In the genomic region with DNA sequence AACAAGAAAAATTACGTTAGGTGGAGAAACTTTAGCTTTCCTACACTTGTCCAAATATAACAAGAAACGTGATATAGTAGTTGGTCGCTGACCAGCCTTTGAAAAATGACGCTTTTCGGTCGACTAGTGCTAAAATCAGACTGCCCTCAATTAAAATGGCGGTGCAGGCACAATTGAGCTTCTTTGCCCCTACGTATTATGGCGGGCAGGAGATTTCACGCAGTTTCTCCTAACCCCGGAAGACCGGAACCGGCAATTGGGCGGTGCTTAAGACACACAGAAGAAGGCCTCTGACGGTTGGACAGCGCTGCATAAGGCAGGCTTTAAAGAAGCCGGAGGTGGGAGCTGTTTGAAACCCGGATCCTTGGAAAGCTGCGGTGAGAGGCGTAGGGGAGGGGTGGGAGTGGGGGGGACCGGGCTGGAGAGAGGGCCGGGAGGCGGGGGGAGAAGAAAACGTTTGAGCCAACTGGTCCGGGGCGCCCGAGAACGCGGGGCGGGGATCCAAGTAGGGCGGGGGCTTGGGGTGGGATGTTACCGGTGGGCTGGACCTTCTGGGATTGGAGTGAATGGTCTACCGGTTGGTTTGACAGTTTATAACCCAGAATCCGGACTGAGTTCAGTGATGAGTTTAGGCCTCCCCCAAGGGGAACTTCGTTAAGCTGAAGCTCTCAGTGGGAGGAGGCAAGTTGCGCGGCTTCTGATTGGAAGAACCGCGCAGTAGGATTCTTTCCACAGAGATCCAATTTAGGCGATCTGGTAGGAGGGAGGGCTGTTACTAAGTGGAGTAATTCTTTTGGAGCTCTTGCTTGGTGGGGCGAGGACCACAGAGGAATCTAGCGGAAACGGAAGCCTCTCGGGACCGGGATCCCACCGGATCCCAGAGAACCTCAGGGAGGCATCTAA, we compare ENCODE assay signal across 8 mouse cellular contexts. TPM values are rescaled to one million over a fixed set of nuclear protein-coding genes. Genes with fewer than 3 reads are reported as not detected.
DNase-seq lines count a peak whose midpoint lies in the region; ATAC-seq and TF ChIP-seq lines count a peak whose summit lies in the region.

No protein-coding gene starts in this region.

- peak overlapping the region; percentile 89 for H3ac ChIP-seq in C2C12 (ENCODE audit: control insufficient read depth, insufficient read length, low read depth)
- peak overlapping the region; percentile 64 for H3ac ChIP-seq in myocyte (ENCODE audit: control insufficient read depth, insufficient read length)

- peaks cover 47% of the 10 kb centered on the region for H3K4me1 ChIP-seq in erythroblast, embryonic 14.5 days (ENCODE audit: control insufficient read depth)
- peaks cover 5% of the 10 kb centered on the region for H3K4me1 ChIP-seq in heart, embryonic 11.5 days (ENCODE audit: control insufficient read depth, insufficient read depth, low read length)
- H3K4me1 ChIP-seq in kidney, embryonic 16.5 days (ENCODE audit: insufficient read depth, low read length) = peaks cover 15% of the 10 kb centered on the region
- peaks cover 15% of the 10 kb centered on the region for H3K4me1 ChIP-seq in liver, adult 2 months (ENCODE audit: control insufficient read depth, insufficient read depth, low read length)

- H3K9me3 ChIP-seq in erythroblast, embryonic 14.5 days (ENCODE audit: control insufficient read depth, low read length) = peaks cover 6% of the 10 kb centered on the region
- H3K9me3 ChIP-seq in heart, embryonic 11.5 days (replicated peaks; ENCODE audit: control insufficient read depth, low read length) = no peaks in the 10 kb centered on the region
- peaks cover 3% of the 10 kb centered on the region; the same call in 1 of the 2 replicates for H3K9me3 ChIP-seq in kidney, embryonic 16.5 days (ENCODE audit: low read length)

- peak overlapping the region; percentile 97 for H3K27ac ChIP-seq in heart, embryonic 11.5 days (ENCODE audit: low read depth, low read length)
- peak overlapping the region; percentile 99 for H3K27ac ChIP-seq in kidney, embryonic 16.5 days (ENCODE audit: low read length)
- H3K27ac ChIP-seq in liver, adult 2 months (replicated peaks; ENCODE audit: insufficient read depth, low read depth, low read length) = peak overlapping the region; percentile 89

- peak; percentile 99 for DNase-seq in brain, embryonic 14.5 days (ENCODE audit: low read depth)
- DNase-seq in liver, adult 2 months (ENCODE audit: extremely low read depth, low read depth, low spot score) = peak; percentile 96
- peak; percentile 94 for DNase-seq in splenic B cell, adult 2 months (ENCODE audit: low read depth, low spot score)

- no peak for TF ChIP-seq CTCF in C2C12 (IDR thresholded peaks at IDR 0.05; ENCODE audit: control insufficient read depth, insufficient read depth, insufficient read length)
- TF ChIP-seq CTCF in brain, embryonic 14.5 days (IDR thresholded peaks at IDR 0.05; ENCODE audit: borderline replicate concordance, extremely low read depth, insufficient read depth, insufficient read length) = no peak; the same call in 1 of the 2 replicates
- no peak for TF ChIP-seq CTCF in liver, adult 2 months (IDR thresholded peaks at IDR 0.05; ENCODE audit: low read depth, low read length)

- peak overlapping the region; percentile 91 for H3K4me2 ChIP-seq in heart, embryonic 11.5 days
- H3K4me2 ChIP-seq in kidney, embryonic 16.5 days (replicated peaks; ENCODE audit: low read depth, low read length) = peak overlapping the region; percentile 88
- H3K4me2 ChIP-seq in myocyte (ENCODE audit: low read depth) = peak overlapping the region; percentile 77

- under 1% methylated on average over 45 of the region's 46 CpGs for WGBS in heart, embryonic 11.5 days (ENCODE audit: insufficient replicate concordance)
- WGBS in kidney, embryonic 16.5 days = under 1% methylated on average over 46 of the region's 46 CpGs
- under 1% methylated on average over 46 of the region's 46 CpGs for WGBS in liver, adult 2 months

- H3K36me3 ChIP-seq in C2C12 (ENCODE audit: control insufficient read depth, insufficient read depth) (peaks cover 49% of the 10 kb centered on the region), myocyte (ENCODE audit: control insufficient read depth, insufficient read depth) (peaks cover 24% of the 10 kb centered on the region)
- H3K36me3 ChIP-seq in erythroblast, embryonic 14.5 days (ENCODE audit: control insufficient read depth) = peaks cover 71% of the 10 kb centered on the region
- peaks cover 30% of the 10 kb centered on the region for H3K36me3 ChIP-seq in heart, embryonic 11.5 days (ENCODE audit: control insufficient read depth, insufficient read depth, low read length)
- H3K36me3 ChIP-seq in kidney, embryonic 16.5 days (ENCODE audit: insufficient read depth, low read length) = peaks cover 43% of the 10 kb centered on the region
- H3K36me3 ChIP-seq in liver, adult 2 months (ENCODE audit: control insufficient read depth, insufficient read depth, low read length) = peaks cover 30% of the 10 kb centered on the region
- H3K36me3 ChIP-seq in splenic B cell, adult 2 months (ENCODE audit: control insufficient read depth, insufficient read depth, low read length, poor library complexity, severe bottlenecking) = peaks cover 25% of the 10 kb centered on the region

- peak; percentile 19; the same call in 1 of the 2 replicates for TF ChIP-seq POLR2A in brain, embryonic 14.5 days (IDR thresholded peaks at IDR 0.05; ENCODE audit: borderline replicate concordance, extremely low read depth, insufficient read depth, insufficient read length, poor library complexity, severe bottlenecking)
- peak; percentile 29; the same call in 1 of the 2 replicates for TF ChIP-seq POLR2A in liver, adult 2 months (IDR thresholded peaks at IDR 0.05; ENCODE audit: extremely low read depth, insufficient read depth, low read length)
- TF ChIP-seq POLR2A in myocyte (IDR thresholded peaks at IDR 0.05; ENCODE audit: insufficient read length, low read depth) = peak; percentile 30

- peaks cover 20% of the 10 kb centered on the region for H3K79me3 ChIP-seq in C2C12 (ENCODE audit: low read depth)

- H3K27me3 ChIP-seq in C2C12 (ENCODE audit: control insufficient read depth, insufficient read depth, insufficient read length) = no peaks in the 10 kb centered on the region
- no peaks in the 10 kb centered on the region for H3K27me3 ChIP-seq in erythroblast, embryonic 14.5 days (ENCODE audit: control insufficient read depth)
- H3K27me3 ChIP-seq in heart, embryonic 11.5 days (ENCODE audit: control insufficient read depth, insufficient read depth, low read length) = no peaks in the 10 kb centered on the region
- no peaks in the 10 kb centered on the region for H3K27me3 ChIP-seq in kidney, embryonic 16.5 days (ENCODE audit: insufficient read depth, low read length)
- no peaks in the 10 kb centered on the region for H3K27me3 ChIP-seq in liver, adult 2 months (ENCODE audit: control insufficient read depth, insufficient read depth, low read length)
- H3K27me3 ChIP-seq in myocyte (ENCODE audit: control insufficient read depth, insufficient read depth, insufficient read length) = no peaks in the 10 kb centered on the region
- H3K27me3 ChIP-seq in splenic B cell, adult 2 months (ENCODE audit: control insufficient read depth, insufficient read depth, low read length, poor library complexity, severe bottlenecking) = no peaks in the 10 kb centered on the region

- ATAC-seq in heart, embryonic 11.5 days (replicated peaks; ENCODE audit: insufficient number of reproducible peaks, low FRiP score, low TSS enrichment) = peak; percentile 89
- ATAC-seq in kidney, embryonic 16.5 days (ENCODE audit: low FRiP score, low TSS enrichment) = peak; percentile 94

- H3K9ac ChIP-seq in heart, embryonic 11.5 days (ENCODE audit: low read depth, low read length) = peak overlapping the region; percentile 93
- H3K9ac ChIP-seq in kidney, embryonic 16.5 days (replicated peaks; ENCODE audit: low read length) = peak overlapping the region; percentile 93
- peak overlapping the region; percentile 87 for H3K9ac ChIP-seq in liver, adult 2 months (ENCODE audit: low read depth, low read length)

- H3K4me3 ChIP-seq in C2C12 (ENCODE audit: insufficient read depth, poor library complexity, severe bottlenecking) (peak overlapping the region; percentile 57), myocyte (peak overlapping the region; percentile 98)
- H3K4me3 ChIP-seq in erythroblast, embryonic 14.5 days (replicated peaks) = peak overlapping the region; percentile 93
- peak overlapping the region; percentile 88 for H3K4me3 ChIP-seq in heart, embryonic 11.5 days (ENCODE audit: low read depth, low read length)
- peak overlapping the region; percentile 67 for H3K4me3 ChIP-seq in kidney, embryonic 16.5 days (ENCODE audit: low read length)
- H3K4me3 ChIP-seq in liver, adult 2 months (ENCODE audit: insufficient read depth, low read depth, low read length) = peak overlapping the region; percentile 73

- H3K79me2 ChIP-seq in C2C12 (ENCODE audit: control insufficient read depth, insufficient read depth) (peaks cover 45% of the 10 kb centered on the region), myocyte (ENCODE audit: control insufficient read depth, insufficient read depth) (peaks cover 46% of the 10 kb centered on the region)
- peaks cover 11% of the 10 kb centered on the region; the same call in 1 of the 2 replicates for H3K79me2 ChIP-seq in liver, adult 2 months (ENCODE audit: control insufficient read depth, insufficient read depth, low read length)

RNA-seq across cellular contexts. Expression of a gene that starts 8.0 kb away (rescaled TPM):
- polyA plus RNA-seq in C2C12 (2012; fragmentation: generic; extraction: Trizol) (20.9 TPM), myocyte (2012; fragmentation: generic; extraction: Trizol) (21.2 TPM)
- polyA plus RNA-seq in brain, embryonic 14.5 days (2012; rRNA removed) = 20.6 and 47.0 TPM in 2 replicates
- 36.3 and 37.8 TPM in 2 replicates for polyA plus RNA-seq in erythroblast, embryonic 14.5 days (2012)
- polyA plus RNA-seq in heart, embryonic 11.5 days (2014; fragmentation: Nextera tagmentation; extraction: Ambion mirVana) = 9.9 and 11.1 TPM in 2 replicates
- 12.2 and 13.1 TPM in 2 replicates for polyA plus RNA-seq in kidney, embryonic 16.5 days (2015; fragmentation: Nextera tagmentation; extraction: Ambion mirVana)
- 3.6 and 6.4 TPM in 2 replicates for total RNA-seq in liver, adult 2 months (2014; rRNA removed)
- polyA plus RNA-seq in liver, adult 2 months (2012; rRNA removed) = 9.5 and 11.8 TPM in 2 replicates

RNA-seq across cellular contexts. Expression of a gene that starts 11.6 kb away (rescaled TPM):
- 28.6 TPM for polyA plus RNA-seq in C2C12 (2012; fragmentation: generic; extraction: Trizol)
- polyA plus RNA-seq in brain, embryonic 14.5 days (2012; rRNA removed) = 73.5 and 104 TPM in 2 replicates
- 11.7 and 14.3 TPM in 2 replicates for polyA plus RNA-seq in erythroblast, embryonic 14.5 days (2012)
- polyA plus RNA-seq in heart, embryonic 11.5 days (2014; fragmentation: Nextera tagmentation; extraction: Ambion mirVana) = 39.7 and 41.1 TPM in 2 replicates
- polyA plus RNA-seq in kidney, embryonic 16.5 days (2015; fragmentation: Nextera tagmentation; extraction: Ambion mirVana) = 41.9 and 47.2 TPM in 2 replicates
- total RNA-seq in liver, adult 2 months (2014; rRNA removed) = 8.3 and 9.5 TPM in 2 replicates
- 41.5 and 44.6 TPM in 2 replicates for polyA plus RNA-seq in liver, adult 2 months (2012; rRNA removed)
- polyA plus RNA-seq in myocyte (2012; fragmentation: generic; extraction: Trizol) = 26.5 TPM

RNA-seq across cellular contexts. Expression of a gene that starts 22.0 kb away (rescaled TPM):
- polyA plus RNA-seq in C2C12 (2012; fragmentation: generic; extraction: Trizol) (3.7 TPM), myocyte (2012; fragmentation: generic; extraction: Trizol) (2.1 TPM)
- polyA plus RNA-seq in brain, embryonic 14.5 days (2012; rRNA removed) = 14.0 and 14.5 TPM in 2 replicates
- 2.1 and 3.0 TPM in 2 replicates for polyA plus RNA-seq in erythroblast, embryonic 14.5 days (2012)
- 5.3 and 5.8 TPM in 2 replicates for polyA plus RNA-seq in heart, embryonic 11.5 days (2014; fragmentation: Nextera tagmentation; extraction: Ambion mirVana)
- polyA plus RNA-seq in kidney, embryonic 16.5 days (2015; fragmentation: Nextera tagmentation; extraction: Ambion mirVana) = 8.4 TPM in 2 replicates
- total RNA-seq in liver, adult 2 months (2014; rRNA removed) = 0.47 and 0.74 TPM in 2 replicates
- 0.92 and 1.9 TPM in 2 replicates for polyA plus RNA-seq in liver, adult 2 months (2012; rRNA removed)

RNA-seq across cellular contexts. Expression of a gene that starts 40.8 kb away (rescaled TPM):
- 24.1 TPM for polyA plus RNA-seq in C2C12 (2012; fragmentation: generic; extraction: Trizol)
- 18.6 and 44.1 TPM in 2 replicates for polyA plus RNA-seq in brain, embryonic 14.5 days (2012; rRNA removed)
- 1.0 and 1.5 TPM in 2 replicates for polyA plus RNA-seq in erythroblast, embryonic 14.5 days (2012)
- 36.8 and 46.6 TPM in 2 replicates for polyA plus RNA-seq in heart, embryonic 11.5 days (2014; fragmentation: Nextera tagmentation; extraction: Ambion mirVana)
- polyA plus RNA-seq in kidney, embryonic 16.5 days (2015; fragmentation: Nextera tagmentation; extraction: Ambion mirVana) = 39.6 and 44.1 TPM in 2 replicates
- 10.9 and 13.8 TPM in 2 replicates for total RNA-seq in liver, adult 2 months (2014; rRNA removed)
- 8.9 and 9.6 TPM in 2 replicates for polyA plus RNA-seq in liver, adult 2 months (2012; rRNA removed)
- 18.1 TPM for polyA plus RNA-seq in myocyte (2012; fragmentation: generic; extraction: Trizol)

RNA-seq across cellular contexts. Expression of a gene that starts 48.4 kb away (rescaled TPM):
- polyA plus RNA-seq in C2C12 (2012; fragmentation: generic; extraction: Trizol) (14.9 TPM), myocyte (2012; fragmentation: generic; extraction: Trizol) (6.8 TPM)
- polyA plus RNA-seq in brain, embryonic 14.5 days (2012; rRNA removed) = 15.5 and 19.2 TPM in 2 replicates
- 7.0 and 7.8 TPM in 2 replicates for polyA plus RNA-seq in erythroblast, embryonic 14.5 days (2012)
- 9.8 and 12.6 TPM in 2 replicates for polyA plus RNA-seq in heart, embryonic 11.5 days (2014; fragmentation: Nextera tagmentation; extraction: Ambion mirVana)
- 16.2 and 22.4 TPM in 2 replicates for polyA plus RNA-seq in kidney, embryonic 16.5 days (2015; fragmentation: Nextera tagmentation; extraction: Ambion mirVana)
- total RNA-seq in liver, adult 2 months (2014; rRNA removed) = 4.6 and 7.7 TPM in 2 replicates
- 5.9 and 7.5 TPM in 2 replicates for polyA plus RNA-seq in liver, adult 2 months (2012; rRNA removed)

Comparison
In these comparisons a context has a peak if more than half of its experiments do, and no peak if none do; other contexts are left out.
1. Peak in every context shown above with its lines: DNase-seq, ATAC-seq, H3K4me3 ChIP-seq and H3K27ac ChIP-seq.